13 mouse cellular contexts compared by ENCODE assay signal in the genomic region with DNA sequence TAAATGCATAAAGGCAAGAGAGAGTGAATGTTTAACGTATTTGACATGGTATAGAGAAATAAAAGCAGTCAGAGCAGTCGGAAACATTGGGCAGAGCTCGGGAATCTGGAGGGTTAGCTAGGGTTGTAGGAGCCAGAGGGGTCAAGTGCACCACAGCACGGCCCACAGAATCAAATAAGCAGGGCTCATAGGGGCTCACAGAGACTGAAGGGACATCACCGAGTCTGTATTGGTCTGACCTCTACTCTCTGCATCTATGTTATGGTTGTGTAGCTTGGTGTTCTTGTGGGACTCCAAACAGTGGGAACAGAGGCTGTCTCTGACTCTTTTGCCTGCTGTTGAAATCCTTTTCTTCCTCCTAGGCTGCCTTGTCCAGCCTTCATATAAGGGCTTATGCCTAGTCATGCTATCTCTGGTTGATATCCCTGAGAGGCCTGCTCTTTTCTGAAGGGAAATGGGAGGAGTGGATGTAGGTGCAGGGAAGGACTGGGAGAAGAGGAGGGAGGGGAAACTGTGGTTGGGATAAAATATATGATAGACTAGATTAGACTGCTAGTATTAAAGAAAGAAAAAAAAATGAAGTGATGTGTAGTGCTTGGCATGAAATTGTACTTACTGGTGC. TPM values are rescaled to one million over a fixed set of nuclear protein-coding genes. Genes with fewer than 3 reads are reported as not detected.
"Had no signal": no experiment of that assay in that cellular context is flagged by ENCODE, and none has a peak within 500 bp of the region (broad histone marks: within the 10 kb centered on the region; RNA-seq: fewer than 3 reads in every experiment).

No protein-coding gene starts in this region.

- H3K4me1 ChIP-seq: kidney, embryonic 15.5 days; limb, embryonic 13.5 days; midbrain, embryonic 13.5 days had no signal

- H3K27ac ChIP-seq: kidney, embryonic 15.5 days; limb, embryonic 13.5 days; midbrain, embryonic 13.5 days; stomach, postnatal 0 days had no signal

- H3K4me3 ChIP-seq: kidney, embryonic 15.5 days; limb, embryonic 13.5 days; midbrain, embryonic 13.5 days had no signal

- H3K36me3 ChIP-seq: limb, embryonic 13.5 days had no signal

- ATAC-seq: midbrain, embryonic 13.5 days had no signal

- H3K4me2 ChIP-seq: kidney, embryonic 15.5 days; limb, embryonic 13.5 days; midbrain, embryonic 13.5 days had no signal

- H3K27me3 ChIP-seq: kidney, embryonic 15.5 days; limb, embryonic 13.5 days; midbrain, embryonic 13.5 days had no signal

- DNase-seq: kidney, adult 2 months; kidney, postnatal 14 days; left cerebral cortex, postnatal 4 days; lung, adult 18-20 months; lung, postnatal 36 days; right cerebral cortex, postnatal 14 days; thymus, postnatal 4 days had no signal

- H3K9ac ChIP-seq: kidney, embryonic 15.5 days; limb, embryonic 13.5 days; midbrain, embryonic 13.5 days had no signal

- H3K9me3 ChIP-seq: kidney, embryonic 15.5 days; limb, embryonic 13.5 days; midbrain, embryonic 13.5 days had no signal

RNA-seq across cellular contexts. Expression of a gene that starts 43.4 kb away (rescaled TPM):
- polyA plus RNA-seq: kidney, embryonic 15.5 days; large intestine, adult 2 months; small intestine, adult 2 months; stomach, postnatal 0 days had no signal
